Mouse (Mus musculus) lung, postnatal 0 days (tissue): ENCODE results near the gene Ankrd53.

Experiments used
- CTCF ChIP-seq: IDR thresholded peaks from 2 replicates; pipeline ENCODE4 v1.5.1; 2016; ENCODE audit warnings: antibody characterized with exemption, mild to moderate bottlenecking
- EP300 ChIP-seq: IDR thresholded peaks from 2 replicates; pipeline ENCODE4 v1.6.1; 2016; ENCODE audit warnings: antibody characterized with exemption, mild to moderate bottlenecking, control low read depth

GRCm38 (mm10) chr6:83744126-83744525 is 18.3 kb upstream of the Ankrd53 start:
- no peak for TF ChIP-seq CTCF
- TF ChIP-seq EP300: no peak
